Mouse (Mus musculus) testis, adult 2 months (tissue): Measurements from ENCODE around the gene Dock9.

Experiments used
- CTCF ChIP-seq: fragments of 200-500 bp; IDR thresholded peaks from 2 replicates; pipeline ENCODE4 v1.5.1; 2012; ENCODE audit warnings: low read depth, mild to moderate bottlenecking, inconsistent platforms, low read length, moderate library complexity; ENCODE audit not compliant: control insufficient read depth, insufficient read depth, insufficient replicate concordance
- POLR2A ChIP-seq: fragments of 200-500 bp; IDR thresholded peaks from 2 replicates; pipeline ENCODE4 v1.6.1; 2012; ENCODE audit warnings: low read depth, mild to moderate bottlenecking, inconsistent platforms, low read length, moderate library complexity; ENCODE audit not compliant: control insufficient read depth

GRCm38 (mm10) chr14:121791935-121792334, 5.7 kb downstream of the Dock9 start:
- no peak for TF ChIP-seq CTCF
- TF ChIP-seq POLR2A = no peak
